Mouse (Mus musculus) CD4-positive, CD25-positive, alpha-beta regulatory T cell, adult 9 weeks (primary cell): ENCODE results near the gene P2ry13. TPM values are rescaled to one million over a fixed set of nuclear protein-coding genes. Genes with fewer than 3 reads are reported as not detected.

Experiments
- polyA plus RNA-seq: library from polyadenylated mRNA; unstranded; fragments of 100-300 nt; shearing (Covaris generic); gene quantifications from one replicate; pipeline ENCODE4 v1.2.1, GENCODE M21; 2017

P2ry13 gene
- 0.92 TPM for polyA plus RNA-seq

DNA sequence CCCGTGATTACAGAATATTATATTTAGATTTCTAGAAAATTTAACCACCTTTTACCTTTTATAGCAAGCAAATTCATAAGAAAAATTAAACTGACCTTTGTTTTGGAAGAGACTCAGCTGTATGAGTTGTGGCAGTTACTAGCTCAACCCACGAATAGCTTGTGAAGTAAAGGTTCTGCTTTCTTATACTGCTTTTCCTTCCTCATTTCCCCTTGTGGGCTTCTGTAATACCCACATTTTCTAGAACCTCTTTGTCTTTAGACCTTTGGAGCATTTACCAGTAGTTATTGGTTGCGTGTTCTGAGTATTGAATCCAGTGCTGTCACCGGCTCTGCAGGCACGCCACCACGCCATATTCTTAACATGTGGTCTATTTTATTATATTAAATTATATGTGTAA is at the start of gene P2ry13:
P2ry13 (minus strand) TSS at position 156 of the 400 bp plus-strand sequence.

DNA sequence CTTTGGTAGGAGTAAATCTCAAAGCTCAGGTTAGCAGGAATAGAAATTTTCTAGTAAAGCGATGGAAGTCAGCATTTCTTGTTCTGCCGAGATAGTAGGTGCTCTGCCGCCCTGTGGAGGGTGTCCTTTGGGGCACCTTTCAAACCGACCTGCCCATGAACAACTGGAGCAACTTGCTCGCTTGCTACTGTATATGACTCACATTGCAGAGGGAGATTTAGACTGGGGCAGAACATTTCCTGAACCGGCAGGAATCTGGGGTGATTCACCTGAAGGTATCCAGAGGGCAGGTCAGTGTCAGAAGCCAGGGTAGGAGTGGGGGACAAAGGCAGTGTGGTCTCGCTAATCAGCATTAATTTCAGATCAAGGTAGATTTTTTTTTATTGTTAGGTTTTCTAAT is 15.7 kb downstream of the P2ry13 start, which contains the start of gene Gpr87:
Gpr87 (minus strand) TSS at position 167 of the 400 bp plus-strand sequence.

Other genes with a start within 250 kb of the P2ry13 start
- 0.81 TPM for gene Med12l, start 205.1 kb downstream of the P2ry13 start, polyA plus RNA-seq
- 49.4 TPM for gene Gpr171, start 109.1 kb downstream of the P2ry13 start, polyA plus RNA-seq
- 3.5 TPM for gene P2ry14, start 57.3 kb downstream of the P2ry13 start, polyA plus RNA-seq
- not detected for gene Gpr87, start 15.8 kb downstream of the P2ry13 start, polyA plus RNA-seq
- gene P2ry12, start 52.0 kb upstream of the P2ry13 start, polyA plus RNA-seq = 0.46 TPM
- not detected for gene Igsf10, start 133.5 kb upstream of the P2ry13 start, polyA plus RNA-seq